Mouse (Mus musculus) liver, embryonic 16.5 days (tissue): ENCODE measurements around the gene Plekha6. TPM values are rescaled to one million over a fixed set of nuclear protein-coding genes. Genes with fewer than 3 reads are reported as not detected.

Source experiments
- ATAC-seq: fragments of 200-750 bp; cut with Nextera tagmentation; 2 replicates; pipeline ENCODE4 v1.8.0; 2017; ENCODE audit warnings: low read depth, mild to moderate bottlenecking, moderate number of reproducible peaks, moderate library complexity
- H3K27ac ChIP-seq: fragments of 300-500 bp; sonication (generic); 2 replicates; pipeline ENCODE4 v1.5.1; 2014; ENCODE audit warnings: mild to moderate bottlenecking, low read length
- H3K27me3 ChIP-seq: fragments of 300-500 bp; sonication (generic); 2 replicates; pipeline ENCODE4 v1.6.1; 2014; ENCODE audit warnings: low read depth, low read length, mixed read lengths; ENCODE audit not compliant: control insufficient read depth, insufficient read depth
- H3K36me3 ChIP-seq: fragments of 300-500 bp; sonication (generic); 2 replicates; pipeline ENCODE4 v1.6.1; 2014; ENCODE audit warnings: mild to moderate bottlenecking; ENCODE audit not compliant: control insufficient read depth, insufficient read depth
- H3K4me1 ChIP-seq: fragments of 300-500 bp; sonication (generic); 2 replicates; pipeline ENCODE4 v1.6.1; 2014; ENCODE audit warnings: low read depth, low read length, mixed read lengths; ENCODE audit not compliant: control insufficient read depth
- H3K4me2 ChIP-seq: fragments of 300-500 bp; sonication (generic); 2 replicates; pipeline ENCODE4 v1.6.1; 2014; ENCODE audit warnings: low read depth, low read length, mixed read lengths
- H3K4me3 ChIP-seq: fragments of 300-500 bp; sonication (generic); 2 replicates; pipeline ENCODE4 v1.5.1; 2014; ENCODE audit warnings: low read depth, mild to moderate bottlenecking, low read length
- H3K9ac ChIP-seq: fragments of 300-500 bp; sonication (generic); 2 replicates; pipeline ENCODE4 v1.6.1; 2014; ENCODE audit warnings: low read depth, low read length
- H3K9me3 ChIP-seq: fragments of 300-500 bp; sonication (generic); replicated peaks from 2 replicates; pipeline ENCODE4 v1.6.1; 2016; ENCODE audit warnings: low read length; ENCODE audit not compliant: control insufficient read depth
- WGBS: fragments of 180-500 bp; shearing (Covaris S2); extraction: QIAGEN DNeasy Blood & Tissue Kit; methylation state at CpG from one replicate; pipeline ENCODE4 v1.1.7; 2014; ENCODE audit not compliant: insufficient replicate concordance; 5-methylcytosine and 5-hydroxymethylcytosine counted together
- polyA plus RNA-seq: library from polyadenylated mRNA; unstranded; fragments of >200 nt; fragmentation: Nextera tagmentation; extraction: Ambion mirVana; gene quantifications from 2 replicates; pipeline ENCODE4 v1.2.1, GENCODE M21; 2015

Plekha6 gene
- polyA plus RNA-seq, 1 experiment from 2014 or later = 3.7 TPM

DNA sequence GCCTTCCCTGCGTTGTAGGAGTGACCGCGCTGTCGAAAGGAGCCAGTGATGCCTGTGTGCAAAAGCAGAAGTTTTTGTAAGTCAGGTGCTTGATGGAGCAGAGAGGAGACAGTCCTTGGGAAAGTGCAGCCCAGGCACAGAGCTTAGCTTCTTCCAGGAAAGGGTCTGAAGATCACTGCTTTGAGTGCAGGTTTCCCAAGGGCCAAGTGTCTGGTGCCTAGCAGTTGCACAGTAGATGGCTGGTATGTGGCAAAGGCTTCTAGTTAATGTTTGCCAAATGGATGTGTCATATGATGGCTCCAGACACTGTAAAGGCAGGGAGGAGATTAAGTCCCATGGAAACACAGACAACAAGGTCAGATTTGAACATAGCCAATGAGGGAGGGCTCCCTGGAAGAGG is 49.9 kb downstream of the Plekha6 start:
- Histone ChIP-seq H3K4me1 (no peaks in the 10 kb centered on the region), H3K27ac (no peak overlapping the region), H3K27me3 (no peaks in the 10 kb centered on the region), H3K9me3 (no peaks in the 10 kb centered on the region), H3K4me3 (no peak overlapping the region), H3K36me3 (no peaks in the 10 kb centered on the region), H3K4me2 (no peak overlapping the region), H3K9ac (no peak overlapping the region)
- 88% methylated on average over 4 of the region's 4 CpGs for WGBS
- peak; percentile 51; the same call in 1 of the 2 replicates for ATAC-seq

DNA sequence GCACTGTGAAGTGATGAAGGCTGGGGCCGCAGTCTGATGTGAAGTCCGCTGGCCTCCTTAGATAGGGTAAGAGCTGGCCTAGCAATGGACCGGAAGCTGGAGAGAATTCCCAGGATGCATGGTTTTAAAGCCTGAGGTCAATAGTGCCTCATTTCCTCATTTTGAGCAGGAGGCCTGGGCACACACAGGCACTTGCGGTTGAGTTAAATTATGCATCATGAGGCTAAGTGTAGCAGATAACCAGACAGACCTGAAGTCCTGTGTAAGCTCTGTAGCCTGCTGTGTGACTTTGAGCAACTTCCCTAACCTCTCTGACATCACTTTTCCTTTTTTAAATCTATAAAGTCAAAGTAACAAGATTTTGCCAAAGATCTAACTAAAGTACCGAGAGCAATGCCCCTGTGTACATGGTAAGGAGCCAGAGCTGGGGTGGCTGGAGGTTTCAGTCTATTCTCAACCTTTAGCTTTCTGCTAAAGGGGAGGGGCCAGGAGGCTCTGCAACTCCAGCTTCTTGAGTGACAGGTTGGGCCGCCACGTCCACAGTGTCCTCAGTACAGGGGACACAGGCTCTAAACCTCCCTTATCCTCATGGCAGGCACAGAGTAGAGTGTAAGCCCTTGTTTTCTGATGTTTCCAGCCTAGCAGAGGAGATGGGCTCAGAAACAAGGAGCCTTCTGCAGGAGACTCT is 50.8 kb downstream of the Plekha6 start:
- ATAC-seq = no peak
- no peaks in the 10 kb centered on the region for H3K27me3 ChIP-seq
- no peak overlapping the region for H3K9ac ChIP-seq

DNA sequence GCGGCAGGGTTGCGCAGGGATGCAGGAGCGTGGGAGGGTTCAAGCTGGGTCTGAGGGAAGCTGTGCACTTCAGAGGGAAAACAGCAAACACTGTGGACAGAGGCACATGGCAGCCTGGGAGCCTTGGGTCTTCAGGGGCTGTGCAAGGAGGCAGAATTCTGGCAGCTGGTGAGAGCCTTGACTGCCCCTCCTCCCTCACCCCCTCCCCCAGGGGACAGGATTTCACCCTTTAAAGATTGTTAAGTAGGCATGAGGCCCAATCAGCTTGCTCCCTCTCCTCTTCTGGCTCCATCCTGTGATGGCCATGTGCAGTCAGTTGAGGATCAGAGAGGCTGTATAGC is 51.3 kb downstream of the Plekha6 start:
- H3K4me1 ChIP-seq = no peaks in the 10 kb centered on the region
- no peak overlapping the region for H3K9ac ChIP-seq
- H3K27ac ChIP-seq = no peak overlapping the region
- no peak for ATAC-seq
- no peaks in the 10 kb centered on the region for H3K9me3 ChIP-seq
- H3K4me2 ChIP-seq = no peak overlapping the region
- H3K27me3 ChIP-seq = no peaks in the 10 kb centered on the region
- no peak overlapping the region for H3K4me3 ChIP-seq
- no peaks in the 10 kb centered on the region for H3K36me3 ChIP-seq
- WGBS = 79% methylated on average over 3 of the region's 3 CpGs

More for the DNA sequence above, 50.8 kb downstream of the Plekha6 start:
- Histone ChIP-seq H3K36me3 (no peaks in the 10 kb centered on the region), H3K9me3 (no peaks in the 10 kb centered on the region), H3K4me2 (no peak overlapping the region), H3K4me1 (no peaks in the 10 kb centered on the region), H3K4me3 (no peak overlapping the region), H3K27ac (no peak overlapping the region)
- 43% methylated on average over 7 of the region's 7 CpGs for WGBS

DNA sequence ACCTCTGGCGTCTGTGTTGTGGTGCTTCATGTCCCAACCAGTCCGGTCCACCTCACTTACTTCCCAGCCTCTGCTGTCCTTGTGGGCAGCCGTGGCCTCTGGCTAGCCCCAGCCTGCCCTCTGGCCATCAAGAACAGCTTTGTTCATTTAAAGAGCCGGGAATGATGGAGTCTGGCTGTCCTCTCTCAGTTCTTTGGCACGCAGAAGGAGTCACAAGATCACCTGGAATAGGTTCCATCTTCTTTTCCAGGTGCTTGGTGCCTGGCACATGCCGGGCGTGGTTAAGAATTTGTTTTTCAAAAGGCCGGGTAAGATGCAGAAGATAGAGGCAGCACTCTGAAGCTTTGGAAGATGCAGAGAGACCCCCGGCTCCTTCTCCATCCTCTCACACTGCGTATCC is 51.7 kb downstream of the Plekha6 start:
- H3K9ac ChIP-seq = no peak overlapping the region
- 63% methylated on average over 10 of the region's 10 CpGs for WGBS
- H3K4me2 ChIP-seq = no peak overlapping the region
- no peak overlapping the region for H3K27ac ChIP-seq
- no peak for ATAC-seq
- no peaks in the 10 kb centered on the region for H3K9me3 ChIP-seq
- H3K27me3 ChIP-seq = no peaks in the 10 kb centered on the region
- no peak overlapping the region for H3K4me3 ChIP-seq
- H3K4me1 ChIP-seq = no peaks in the 10 kb centered on the region
- H3K36me3 ChIP-seq = no peaks in the 10 kb centered on the region

DNA sequence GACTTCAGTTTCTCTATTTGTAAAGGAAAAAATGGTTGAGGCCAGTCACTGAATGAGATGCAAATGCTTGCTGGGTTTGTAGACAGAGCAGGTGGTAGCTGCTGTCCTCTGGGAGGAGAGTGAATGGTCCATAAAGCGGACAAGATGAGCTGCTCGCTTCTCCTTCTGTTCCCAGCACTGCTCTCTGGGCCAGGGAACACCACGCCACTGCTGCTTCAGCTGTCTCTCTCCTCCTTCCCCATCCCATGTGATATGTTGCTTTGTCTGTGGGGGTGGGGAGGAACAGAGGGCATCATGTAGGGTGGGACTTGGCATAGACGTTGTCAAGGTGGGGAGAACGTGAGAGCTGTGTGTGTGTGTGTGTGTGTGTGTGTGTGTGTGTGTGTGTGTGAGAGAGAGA is 53.0 kb downstream of the Plekha6 start:
- H3K9me3 ChIP-seq = no peaks in the 10 kb centered on the region
- H3K27me3 ChIP-seq = no peaks in the 10 kb centered on the region
- ATAC-seq = no peak
- no peak overlapping the region for H3K4me2 ChIP-seq
- WGBS = 72% methylated on average over 5 of the region's 5 CpGs
- H3K9ac ChIP-seq = no peak overlapping the region
- no peaks in the 10 kb centered on the region for H3K36me3 ChIP-seq
- H3K27ac ChIP-seq = no peak overlapping the region
- H3K4me1 ChIP-seq = no peaks in the 10 kb centered on the region
- H3K4me3 ChIP-seq = no peak overlapping the region

DNA sequence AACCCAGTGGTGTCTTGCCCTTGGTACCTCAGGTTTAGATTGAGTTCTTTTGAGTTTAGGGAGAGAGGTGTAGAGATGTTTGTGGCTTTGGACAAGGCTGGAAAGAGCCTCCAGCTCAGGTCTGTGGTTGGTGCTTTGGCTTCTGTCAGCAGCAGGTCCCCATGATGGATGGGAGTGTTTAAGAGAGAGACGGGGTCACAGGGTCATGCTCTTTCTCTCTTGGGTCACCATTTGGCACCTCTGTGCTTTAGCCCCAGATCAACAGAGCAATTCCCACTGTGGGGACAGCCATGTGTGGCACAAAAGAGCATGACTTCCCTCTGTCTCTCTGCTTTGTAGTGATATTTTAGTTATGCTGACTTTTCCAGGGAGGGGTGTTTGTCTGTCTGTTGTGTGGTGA is 55.1 kb downstream of the Plekha6 start:
- Histone ChIP-seq H3K4me3 (no peak overlapping the region), H3K9me3 (no peaks in the 10 kb centered on the region), H3K4me1 (no peaks in the 10 kb centered on the region), H3K27ac (no peak overlapping the region), H3K36me3 (no peaks in the 10 kb centered on the region), H3K4me2 (no peak overlapping the region), H3K27me3 (no peaks in the 10 kb centered on the region), H3K9ac (no peak overlapping the region)
- WGBS = 48% methylated on average over 1 of the region's 1 CpGs
- ATAC-seq = no peak

DNA sequence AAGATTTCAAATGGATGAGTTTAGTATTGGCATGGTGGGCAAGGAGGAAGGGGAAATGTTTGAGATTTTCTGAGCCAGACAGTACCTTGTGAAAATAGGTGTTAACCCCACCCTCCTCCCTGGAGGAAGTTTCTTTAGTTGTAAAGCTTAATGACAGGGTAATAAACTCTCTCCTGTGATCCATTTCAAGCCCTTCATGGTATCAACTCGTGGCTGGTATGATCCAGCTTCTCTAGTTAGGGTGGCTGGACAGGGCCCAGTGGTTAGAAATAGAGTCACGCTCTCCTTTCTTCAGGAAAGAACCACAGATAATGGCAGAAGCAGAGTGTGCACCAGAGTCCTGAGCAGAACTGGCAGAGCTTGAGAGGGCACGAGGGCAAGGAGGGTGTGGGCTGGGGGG is 57.4 kb downstream of the Plekha6 start:
- H3K4me2 ChIP-seq = no peak overlapping the region
- no peak for ATAC-seq
- H3K27me3 ChIP-seq = peaks cover 3% of the 10 kb centered on the region; the same call in 1 of the 2 replicates
- H3K9ac ChIP-seq = no peak overlapping the region
- H3K4me3 ChIP-seq = no peak overlapping the region
- H3K27ac ChIP-seq = no peak overlapping the region
- no peaks in the 10 kb centered on the region for H3K36me3 ChIP-seq
- WGBS = 29% methylated on average over 3 of the region's 3 CpGs
- H3K4me1 ChIP-seq = no peaks in the 10 kb centered on the region; the same call in 1 of the 2 replicates
- H3K9me3 ChIP-seq = no peaks in the 10 kb centered on the region

DNA sequence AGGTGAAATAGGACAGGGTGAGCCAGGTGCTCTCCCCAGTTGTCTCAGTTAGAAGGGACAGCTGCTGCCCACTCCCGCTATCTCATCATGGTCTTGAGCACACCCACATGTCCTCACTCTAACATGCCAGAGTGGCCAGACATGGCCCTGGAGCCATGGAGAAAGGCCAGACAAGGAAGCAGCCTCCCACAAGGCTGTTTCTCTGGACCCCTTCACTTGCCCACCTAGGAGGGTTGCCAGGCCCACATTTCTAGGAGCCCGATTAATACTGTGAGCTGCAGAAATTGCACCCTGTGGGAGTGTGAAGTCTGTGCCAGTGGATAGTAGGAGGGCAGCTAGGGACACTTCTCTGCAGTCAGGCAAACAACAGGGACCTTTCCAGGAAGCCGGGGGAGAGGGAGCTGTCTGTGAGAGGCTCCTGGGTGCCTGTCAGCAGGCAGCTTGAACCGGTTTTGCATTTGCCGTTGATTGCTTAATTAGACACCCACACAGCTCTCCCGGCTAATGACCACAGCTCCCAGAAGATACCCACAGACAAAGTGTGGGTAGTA is 58.5 kb downstream of the Plekha6 start:
- Histone ChIP-seq H3K4me2 (no peak overlapping the region), H3K27ac (no peak overlapping the region), H3K4me3 (no peak overlapping the region), H3K9me3 (no peaks in the 10 kb centered on the region), H3K9ac (no peak overlapping the region), H3K27me3 (peaks cover 3% of the 10 kb centered on the region; the same call in 1 of the 2 replicates), H3K4me1 (no peaks in the 10 kb centered on the region; the same call in 1 of the 2 replicates), H3K36me3 (no peaks in the 10 kb centered on the region)
- ATAC-seq = no peak
- 35% methylated on average over 6 of the region's 6 CpGs for WGBS

DNA sequence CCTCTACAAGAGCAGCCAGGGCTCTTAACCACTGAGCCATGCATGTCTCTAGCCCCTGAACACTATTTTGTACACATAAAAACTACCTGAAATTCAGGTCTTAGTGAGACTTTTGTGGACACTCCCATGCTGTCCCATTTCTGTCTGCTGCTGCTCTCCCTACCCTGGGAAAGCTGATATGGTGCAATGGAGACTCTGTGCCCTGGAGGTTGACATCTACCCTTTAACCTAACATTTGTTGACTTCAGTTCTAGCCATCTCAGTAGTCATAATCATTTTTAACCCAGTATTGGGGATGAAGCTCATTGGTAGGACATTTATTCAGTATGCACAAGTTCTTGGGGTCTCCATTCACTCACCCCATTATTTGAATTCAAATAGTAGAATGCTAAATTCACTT is 60.7 kb downstream of the Plekha6 start:
- H3K27me3 ChIP-seq = peaks cover 3% of the 10 kb centered on the region; the same call in 1 of the 2 replicates
- no peaks in the 10 kb centered on the region; the same call in 1 of the 2 replicates for H3K4me1 ChIP-seq
- H3K9me3 ChIP-seq = no peaks in the 10 kb centered on the region
- no peaks in the 10 kb centered on the region for H3K36me3 ChIP-seq
- no peak overlapping the region for H3K4me3 ChIP-seq
- H3K27ac ChIP-seq = no peak overlapping the region
- 0 out of 2 replicates have a peak, but pooled peaks have one; percentile 41 for ATAC-seq
- no peak overlapping the region for H3K4me2 ChIP-seq
- H3K9ac ChIP-seq = no peak overlapping the region
